Mouse (Mus musculus): ENCODE results near the gene Tmem184b.

The Tmem184b gene

DNA sequence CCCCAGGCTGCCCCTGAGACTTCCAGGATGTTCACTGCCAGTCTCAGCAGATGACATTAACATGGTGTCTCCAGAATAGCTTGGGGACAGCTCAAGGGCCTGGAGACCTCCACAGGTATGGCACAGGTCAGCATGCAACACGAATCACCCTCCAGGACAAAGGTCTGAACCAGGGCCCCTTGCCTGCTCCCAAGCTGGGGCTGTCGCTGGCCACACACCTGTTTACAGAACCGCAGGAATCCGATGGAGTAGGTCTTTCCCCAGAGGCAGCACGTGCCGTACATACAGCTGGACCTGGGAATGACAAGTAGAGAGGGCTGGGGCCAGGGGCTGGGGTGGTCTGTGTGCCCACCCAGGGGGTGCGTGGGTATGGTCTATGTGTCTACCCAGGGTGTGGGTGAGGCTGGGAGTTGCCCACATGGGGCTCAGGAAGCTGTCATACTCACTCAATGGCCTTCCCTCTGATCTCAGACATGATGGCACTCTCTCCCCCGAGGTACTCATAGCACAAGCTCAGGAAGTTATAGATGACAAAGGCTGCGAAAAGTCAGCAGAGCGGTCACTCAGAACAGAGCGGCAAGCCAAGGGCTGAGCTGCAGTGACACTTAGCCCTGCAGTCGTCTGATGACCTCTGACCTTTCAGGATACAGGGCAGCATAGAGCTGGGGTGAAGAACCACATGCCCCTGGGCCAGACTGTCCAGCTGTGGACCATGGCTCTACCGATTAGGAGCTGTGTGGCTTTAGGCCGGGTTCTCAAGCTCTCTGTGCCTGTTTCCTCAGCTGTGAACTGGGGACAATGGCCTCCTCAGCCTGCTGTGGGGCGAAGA, 33.7 kb downstream of the Tmem184b start:
- no peak for DNase-seq (ENCODE audit: low read depth in 1 of 2, low spot score in 2 of 2)

DNA sequence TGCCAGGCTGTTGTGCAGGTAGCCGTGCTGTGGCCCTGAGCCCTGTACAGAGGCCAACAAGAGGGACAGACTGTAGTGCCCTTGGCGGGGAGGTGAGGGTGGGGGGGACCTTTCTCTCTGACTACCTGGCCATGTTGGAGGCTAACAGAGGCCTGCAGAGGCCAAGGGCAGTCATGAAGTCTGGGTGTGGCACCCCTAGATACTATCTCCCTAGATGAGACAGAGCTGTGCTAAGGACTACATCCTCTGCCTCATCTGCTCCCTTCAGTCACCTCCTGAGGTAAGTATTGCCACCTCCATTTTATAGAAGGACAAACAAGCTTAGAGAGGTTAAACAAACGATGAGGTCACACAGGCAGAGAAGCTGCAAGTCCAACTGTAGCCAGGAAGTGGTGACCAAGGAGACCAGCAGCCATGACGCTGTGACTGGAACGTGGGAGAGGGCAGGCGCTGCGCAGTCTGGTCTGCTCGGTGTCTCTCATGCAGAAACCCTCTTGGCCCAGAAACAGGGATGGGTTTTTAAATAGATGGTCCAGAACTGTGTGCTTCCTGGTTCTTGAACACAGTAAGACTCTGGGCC, 34.4 kb downstream of the Tmem184b start:
- no peak for DNase-seq (ENCODE audit: low read depth in 1 of 2, low spot score in 2 of 2)

- DNase-seq (ENCODE audit: low read depth in 1 of 2, low spot score in 2 of 2), result no peak
These were observed 35.0 kb downstream of the Tmem184b start for GRCm38 (mm10) chr15:79368313-79368811.

- DNase-seq (ENCODE audit: low read depth in 1 of 2, low spot score in 2 of 2), result no peak
These were observed 37.0 kb downstream of the Tmem184b start for GRCm38 (mm10) chr15:79366402-79366801.

DNA sequence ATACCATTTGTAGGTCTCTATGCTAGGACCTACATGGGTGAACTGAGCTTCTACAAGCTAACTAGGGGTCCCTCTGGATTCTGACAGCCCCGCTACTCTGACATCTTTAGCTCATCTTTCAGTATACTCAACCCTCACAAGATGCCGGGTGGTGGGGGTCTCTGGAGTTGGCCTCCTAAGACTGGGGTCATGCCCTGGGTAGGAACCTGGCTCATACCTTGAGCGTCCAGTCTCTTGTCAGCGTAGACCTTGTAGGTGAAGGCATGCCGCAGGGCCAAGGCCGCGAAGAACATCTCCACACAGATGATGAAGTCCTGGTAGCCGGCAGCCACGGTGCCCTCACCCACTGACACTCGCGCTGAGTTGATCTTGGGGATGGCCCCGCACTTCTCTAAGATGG, 38.3 kb downstream of the Tmem184b start:
- DNase-seq (ENCODE audit: low read depth in 1 of 2, low spot score in 2 of 2), result no peak

GRCm38 (mm10) chr15:79364120-79364519, 39.2 kb downstream of the Tmem184b start:
- DNase-seq (ENCODE audit: low read depth in 1 of 2, low spot score in 2 of 2), result no peak

DNA sequence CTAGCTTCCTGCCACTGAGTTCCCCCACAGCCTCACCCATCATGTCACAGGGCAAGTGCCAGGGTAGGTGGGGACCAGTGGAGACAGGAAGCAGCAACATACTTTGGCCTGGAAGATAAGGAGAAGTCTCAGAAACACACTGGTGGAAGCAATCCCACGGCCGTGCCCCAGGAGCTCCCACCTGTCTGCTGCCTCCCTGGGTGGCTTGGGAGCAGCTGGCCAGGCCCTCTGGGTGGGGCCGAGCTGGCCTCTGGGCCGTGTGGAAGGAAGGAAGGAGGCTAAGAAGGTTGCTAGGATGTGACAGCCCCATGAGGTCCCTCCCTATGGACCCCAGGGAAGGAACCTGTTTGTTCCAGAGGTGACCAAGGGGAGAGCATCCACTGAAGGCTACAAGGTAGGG, 42.3 kb downstream of the Tmem184b start:
- DNase-seq (ENCODE audit: low read depth in 1 of 2, low spot score in 2 of 2), result no peak

DNA sequence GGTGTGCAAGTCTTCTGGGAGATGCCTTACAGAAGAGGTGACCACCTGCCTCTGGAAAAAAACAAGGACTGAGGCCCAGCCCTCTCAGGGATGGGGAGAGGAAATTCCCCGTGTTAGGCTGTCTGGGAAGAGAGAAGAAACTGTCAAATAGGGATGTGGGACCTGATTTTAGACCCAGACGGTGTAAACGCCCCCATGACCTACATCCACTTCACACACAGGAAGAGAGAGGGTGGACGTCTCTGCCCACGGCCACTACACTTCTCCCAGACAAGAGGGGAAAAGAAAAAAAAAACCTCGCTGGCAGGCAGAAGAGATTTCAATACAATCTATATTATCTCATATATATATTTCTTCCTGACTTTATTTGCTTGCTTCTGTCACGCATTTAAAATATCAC, 43.0 kb downstream of the Tmem184b start:
- no peak for DNase-seq (ENCODE audit: low read depth in 1 of 2, low spot score in 2 of 2)

DNA sequence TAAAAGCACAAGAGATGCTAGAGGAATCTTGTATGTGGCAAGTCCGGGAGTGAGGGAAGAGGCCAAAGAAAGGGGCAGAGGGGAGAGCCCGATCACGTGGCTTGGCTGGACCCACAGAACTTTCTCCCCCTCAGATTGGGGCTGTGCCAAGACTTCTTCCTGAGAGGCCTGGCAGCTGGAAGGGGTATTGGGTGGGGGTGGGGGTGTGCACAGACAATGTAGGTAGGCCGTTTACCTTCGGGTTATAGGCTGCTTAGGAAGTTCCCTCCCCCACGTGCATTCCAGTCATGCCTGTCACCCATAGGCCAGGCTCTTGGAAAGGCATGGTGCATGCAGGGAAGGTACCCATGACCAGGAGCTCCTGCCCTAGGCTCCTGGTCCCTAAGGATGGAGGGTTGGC, 43.4 kb downstream of the Tmem184b start:
- no peak for DNase-seq (ENCODE audit: low read depth in 1 of 2, low spot score in 2 of 2)

GRCm38 (mm10) chr15:79357974-79358690, 45.2 kb downstream of the Tmem184b start:
- DNase-seq (ENCODE audit: low read depth in 1 of 2, low spot score in 2 of 2), result no peak

- DNase-seq (ENCODE audit: low read depth in 1 of 2, low spot score in 2 of 2), result peak in 1 of 2 experiments; percentile 69
These were observed 46.1 kb downstream of the Tmem184b start for GRCm38 (mm10) chr15:79357036-79357911.

DNA sequence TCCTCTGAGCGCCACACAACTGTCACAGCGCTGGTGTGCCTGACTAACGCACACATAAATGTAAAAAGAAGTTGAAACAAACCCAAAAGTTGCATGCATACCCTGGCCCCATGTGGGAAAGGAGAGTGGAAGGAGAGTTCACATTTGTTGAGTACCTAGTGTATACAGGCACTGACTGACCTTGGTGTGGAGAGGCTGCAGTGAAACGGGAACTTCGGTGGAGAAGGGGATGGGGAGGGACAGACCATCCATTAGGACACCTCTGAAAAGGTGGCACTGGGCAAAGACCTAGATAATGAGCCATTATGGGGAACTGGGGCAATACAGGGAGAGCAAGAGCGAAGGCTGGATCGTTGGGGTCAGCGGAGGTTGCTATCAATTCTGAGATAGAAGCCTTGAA, 46.9 kb downstream of the Tmem184b start:
- DNase-seq (ENCODE audit: low read depth in 1 of 2, low spot score in 2 of 2), result no peak

GRCm38 (mm10) chr15:79354619-79355018, 48.8 kb downstream of the Tmem184b start:
- DNase-seq (ENCODE audit: low read depth in 1 of 2, low spot score in 2 of 2), result peak in 1 of 2 experiments; percentile 39

GRCm38 (mm10) chr15:79353690-79354305, 49.6 kb downstream of the Tmem184b start:
- DNase-seq (ENCODE audit: low read depth in 1 of 2, low spot score in 2 of 2), result no peak

GRCm38 (mm10) chr15:79352479-79352878, 50.9 kb downstream of the Tmem184b start:
- DNase-seq (ENCODE audit: low read depth in 1 of 2, low spot score in 2 of 2), result no peak

DNA sequence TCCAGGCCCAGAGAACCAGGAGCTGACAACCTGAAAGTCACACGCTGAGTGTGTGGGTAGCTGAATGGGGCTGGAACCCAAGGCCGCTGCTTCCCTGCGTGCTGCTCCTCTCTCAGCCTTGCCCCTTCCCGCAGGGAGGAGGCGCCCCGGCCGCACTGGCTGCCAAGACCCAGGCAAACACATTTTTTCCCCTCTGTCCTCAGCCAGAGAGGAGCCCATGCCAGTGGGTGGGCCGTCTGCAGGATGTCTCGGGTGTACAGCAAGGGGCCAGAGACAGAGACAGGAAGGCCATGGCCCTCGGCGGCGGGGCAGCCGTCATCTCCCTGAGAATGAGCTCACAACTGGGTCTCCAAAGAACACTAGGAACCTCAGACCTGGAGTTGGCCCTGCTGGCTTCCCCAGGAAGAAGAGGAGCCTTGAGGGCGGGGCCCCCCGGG, 52.0 kb downstream of the Tmem184b start:
- DNase-seq (ENCODE audit: low read depth in 1 of 2, low spot score in 2 of 2), result no peak

- DNase-seq (ENCODE audit: low read depth in 1 of 2, low spot score in 2 of 2), result no peak
These were observed 52.5 kb downstream of the Tmem184b start for GRCm38 (mm10) chr15:79350866-79351265.

DNA sequence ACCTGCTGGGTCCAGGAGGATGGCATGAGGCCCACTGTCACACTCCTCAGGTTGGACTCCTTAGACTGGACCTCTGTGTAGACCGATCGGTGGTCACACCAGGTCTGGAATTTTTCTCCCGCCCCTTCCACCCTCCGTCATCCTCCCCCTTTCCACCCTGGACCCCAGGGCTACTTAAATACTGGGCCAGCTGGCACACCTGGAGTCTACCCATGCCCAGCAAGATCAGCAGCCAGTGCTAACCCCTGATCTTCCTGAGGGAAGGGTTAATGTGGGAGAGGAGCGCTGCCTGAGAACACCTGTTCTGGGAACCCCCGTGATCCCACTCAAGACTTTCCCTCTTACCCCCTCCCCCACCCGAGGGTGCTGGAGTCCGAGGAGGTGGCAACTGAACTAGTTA, 54.7 kb downstream of the Tmem184b start:
- no peak for DNase-seq (ENCODE audit: low read depth in 1 of 2, low spot score in 2 of 2)

GRCm38 (mm10) chr15:79347845-79348506, 55.4 kb downstream of the Tmem184b start:
- DNase-seq (ENCODE audit: low read depth in 1 of 2, low spot score in 2 of 2), result peak; percentile 63 to 84

Measured in monocyte, adult 2 months (primary cell).